Mouse (Mus musculus) heart, adult 2 months (tissue): ENCODE results near the gene Nemp2.

Experiments used
- CTCF ChIP-seq: fragments of 200-600 bp; IDR thresholded peaks from 2 replicates; pipeline ENCODE4 v1.8.1; 2022; ENCODE audit warnings: antibody characterized with exemption, mild to moderate bottlenecking, moderate library complexity
- EP300 ChIP-seq: fragments of 200-500 bp; IDR thresholded peaks from 2 replicates; pipeline ENCODE4 v1.6.1; 2011; ENCODE audit warnings: low read depth, low read length, control low read depth; ENCODE audit not compliant: insufficient read depth
- POLR2A ChIP-seq: fragments of 200-500 bp; IDR thresholded peaks from 2 replicates; pipeline ENCODE4 v1.6.1; 2011; ENCODE audit warnings: mild to moderate bottlenecking, low read depth, low read length, control low read depth; ENCODE audit not compliant: insufficient read depth

- TF ChIP-seq CTCF (no peak), EP300 (no peak), POLR2A (no peak)
Observed at GRCm38 (mm10) chr1:52660278-52660677, 29.8 kb downstream of the Nemp2 start.
